9 mouse cellular contexts compared by ENCODE assay signal in genomic region chr11:3386941-3387368, GRCm38 (mm10). TPM values are rescaled to one million over a fixed set of nuclear protein-coding genes. Genes with fewer than 3 reads are reported as not detected.
A peak's percentile ranks its signal among the peaks of the same experiment; 100 is the strongest.
DNase-seq lines count a peak whose midpoint lies in the region; ATAC-seq lines count a peak whose summit lies in the region.
"Had no signal": no experiment of that assay in that cellular context is flagged by ENCODE, and none has a peak within 500 bp of the region (broad histone marks: within the 10 kb centered on the region; RNA-seq: fewer than 3 reads in every experiment).

No protein-coding gene starts in this region.

- DNase-seq in Muller cell, postnatal 12 days (ENCODE audit: inconsistent ontology term), result peak; percentile 74
- peak; percentile 85 for DNase-seq in cerebellum, adult 9-11 months
- peak; percentile 83 for DNase-seq in frontal cortex, postnatal 25 days (ENCODE audit: low spot score in 2 of 2)
- peak; percentile 82 to 97 for DNase-seq in layer of hippocampus, postnatal 25 days (ENCODE audit: extremely low spot score in 1 of 2, low spot score in 1 of 2)
- peak; percentile 95 for DNase-seq in lung, postnatal 14 days
- peak; percentile 85 for DNase-seq in retina, embryonic 14.5 days (ENCODE audit: low spot score)
- peak; percentile 81 to 84 for DNase-seq in thymus, postnatal 36 days

- no peaks in the 10 kb centered on the region for H3K27me3 ChIP-seq in hindbrain, embryonic 13.5 days
- H3K27me3 ChIP-seq: megakaryocyte, embryonic 14.5 days had no signal

- peak; percentile 78 for ATAC-seq in hindbrain, embryonic 13.5 days (ENCODE audit: low FRiP score)

- H3K4me3 ChIP-seq in hindbrain, embryonic 13.5 days, result no peak overlapping the region
- H3K4me3 ChIP-seq: megakaryocyte, embryonic 14.5 days had no signal

- 26% methylated on average over 4 of the region's 4 CpGs for WGBS in hindbrain, embryonic 13.5 days

- H3K4me2 ChIP-seq in hindbrain, embryonic 13.5 days, result no peak overlapping the region

- no peaks in the 10 kb centered on the region for H3K4me1 ChIP-seq in hindbrain, embryonic 13.5 days (replicated peaks)

- H3K27ac ChIP-seq in hindbrain, embryonic 13.5 days, result no peak overlapping the region

- no peak overlapping the region for H3K9ac ChIP-seq in hindbrain, embryonic 13.5 days

- H3K36me3 ChIP-seq in hindbrain, embryonic 13.5 days, result peaks cover 9% of the 10 kb centered on the region

- H3K9me3 ChIP-seq in hindbrain, embryonic 13.5 days, result no peaks in the 10 kb centered on the region

RNA-seq across cellular contexts. Expression of gene Limk2, which starts 22.0 kb away (rescaled TPM):
- polyA plus RNA-seq in hindbrain, embryonic 13.5 days (2015; fragmentation: Nextera tagmentation; extraction: Ambion mirVana), result 138 and 150 TPM in 2 replicates
- 100 to 1,000 TPM in 1 of 2 experiments, 10 to 100 TPM in 1; 83.1 to 104 TPM for total RNA-seq in layer of hippocampus, postnatal 25 days (2021)

RNA-seq across cellular contexts. Expression of gene Pik3ip1, which starts 56.8 kb away (rescaled TPM):
- polyA plus RNA-seq in hindbrain, embryonic 13.5 days (2015; fragmentation: Nextera tagmentation; extraction: Ambion mirVana), result 25.4 and 25.5 TPM in 2 replicates
- total RNA-seq in layer of hippocampus, postnatal 25 days (2021), result 10 to 100 TPM; 29.1 to 38.2 TPM
